Mouse (Mus musculus): ENCODE results near the gene Gm45521. TPM values are rescaled to one million over a fixed set of nuclear protein-coding genes. Genes with fewer than 3 reads are reported as not detected.

The Gm45521 gene
- total RNA-seq, 2 experiments from 2014 or later, result not detected

DNA sequence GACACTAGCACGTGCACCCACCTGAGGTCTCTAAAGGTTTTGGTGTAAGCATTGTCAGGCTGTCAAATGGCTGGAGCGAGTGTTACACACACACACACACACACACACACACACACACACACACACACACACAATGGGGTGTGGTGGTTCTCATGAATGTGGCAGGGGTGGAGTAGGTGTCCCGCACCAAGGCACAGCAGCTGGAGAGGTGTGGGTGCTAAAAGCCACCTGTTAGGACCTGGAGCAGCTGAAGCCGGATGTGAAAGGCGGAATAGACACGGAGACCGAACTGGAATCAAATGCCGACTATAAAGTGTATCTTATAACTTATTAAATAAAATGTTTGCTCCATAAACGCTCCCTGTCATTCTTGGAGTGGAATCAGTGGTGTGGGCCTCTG lies 5.9 kb upstream of the Gm45521 start:
- intact Hi-C loops (cut with DNase I), result no loop called here

DNA sequence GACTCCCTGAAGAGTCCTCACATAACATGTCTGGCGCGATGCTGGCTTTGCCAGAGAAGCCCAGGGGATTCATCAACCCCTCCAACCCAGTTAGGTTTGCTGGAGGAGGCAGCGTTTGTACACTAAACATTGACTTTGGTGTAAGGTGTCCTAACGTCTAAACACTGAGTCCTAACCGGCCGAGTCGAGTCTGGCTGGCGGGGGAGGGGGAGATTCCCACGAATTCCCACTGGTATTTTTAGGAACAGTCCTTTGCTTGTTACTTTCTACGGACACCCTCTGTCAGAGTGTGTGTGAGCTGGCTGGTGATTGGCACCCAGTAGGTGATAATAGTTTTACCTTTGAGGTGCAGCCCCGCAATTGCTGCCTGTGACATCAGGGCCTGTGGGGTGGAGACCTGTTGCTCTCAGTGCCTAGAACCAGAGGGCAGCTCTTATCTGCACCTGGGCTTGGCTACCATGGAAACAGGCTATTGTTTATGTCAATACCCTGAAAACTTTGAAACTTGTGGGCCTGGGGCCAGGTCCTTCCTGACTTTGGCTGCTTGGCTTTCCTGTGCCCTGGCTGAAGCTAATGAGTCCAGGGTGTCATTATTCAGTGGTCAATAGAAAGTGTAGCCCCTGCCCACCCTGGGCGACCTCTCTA lies 4.4 kb upstream of the Gm45521 start:
- peak in 1 of 2 experiments; percentile 29 for DNase-seq
- intact Hi-C loops (cut with DNase I), result no loop called here

More for the DNA sequence above, 5.9 kb upstream of the Gm45521 start:
- no peak for DNase-seq

DNA sequence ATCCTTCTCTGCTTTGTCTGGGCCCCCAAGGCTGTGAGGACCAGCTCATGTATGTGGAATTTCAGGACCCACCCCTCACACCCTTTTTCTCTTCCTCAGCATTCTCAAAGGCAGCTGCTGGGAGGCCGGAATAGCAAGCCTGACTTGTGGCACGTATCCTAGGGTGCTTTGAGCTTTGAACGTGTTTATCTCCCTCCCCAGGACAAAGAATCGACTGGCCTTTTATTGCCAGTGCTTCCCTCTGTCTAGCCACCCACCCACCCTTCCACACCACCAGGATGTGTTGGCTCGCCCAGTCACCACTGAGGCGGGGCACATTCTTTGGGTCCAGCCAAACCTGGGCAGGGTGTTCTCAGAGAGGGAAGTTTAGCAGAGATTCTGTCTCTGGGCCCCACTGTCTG lies 3.0 kb upstream of the Gm45521 start:
- no peak for DNase-seq
- intact Hi-C loops (cut with DNase I), result no loop called here

DNA sequence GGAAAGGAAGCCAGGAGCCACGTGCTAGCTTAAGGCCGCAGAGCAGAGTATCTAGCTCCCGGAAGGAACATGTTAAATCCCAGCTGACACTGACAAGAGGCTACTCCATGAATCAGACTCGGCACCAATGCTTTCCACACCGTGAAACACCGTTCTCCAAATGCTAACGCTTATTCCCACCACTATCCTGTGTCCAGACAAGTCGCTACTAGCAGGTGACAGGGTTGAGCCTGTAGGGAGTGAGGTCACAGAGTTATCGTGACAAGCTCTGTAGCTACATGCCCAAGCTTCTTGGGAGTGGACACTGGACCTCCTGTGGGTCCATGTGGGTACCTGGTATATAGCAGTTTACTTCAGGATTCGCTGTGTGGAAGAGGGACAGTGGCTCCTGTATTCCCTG lies 661 bp upstream of the Gm45521 start:
- intact Hi-C loops (cut with DNase I), result no loop called here
- DNase-seq, result no peak

DNA sequence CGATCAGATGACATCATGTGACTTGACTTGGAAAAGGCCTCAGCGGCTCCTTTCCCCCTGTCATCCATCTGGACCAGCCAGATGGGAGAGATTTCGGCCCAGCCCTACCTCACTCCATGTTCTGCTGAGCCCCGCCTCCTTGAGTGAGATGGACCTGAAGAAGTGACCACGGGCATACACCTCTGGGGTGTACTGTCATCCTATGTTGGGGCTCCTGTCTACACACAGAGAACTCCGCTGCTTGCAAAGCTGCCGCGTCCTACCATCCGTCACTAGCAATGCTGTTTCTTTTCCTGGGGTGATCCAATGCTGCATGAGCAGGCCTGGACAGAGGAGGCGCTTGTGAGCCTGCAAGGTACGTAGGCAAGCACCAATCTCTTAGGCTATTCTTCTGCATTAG lies 3.5 kb downstream of the Gm45521 start:
- DNase-seq, result no peak
- intact Hi-C loops (cut with DNase I), result no loop called here

DNA sequence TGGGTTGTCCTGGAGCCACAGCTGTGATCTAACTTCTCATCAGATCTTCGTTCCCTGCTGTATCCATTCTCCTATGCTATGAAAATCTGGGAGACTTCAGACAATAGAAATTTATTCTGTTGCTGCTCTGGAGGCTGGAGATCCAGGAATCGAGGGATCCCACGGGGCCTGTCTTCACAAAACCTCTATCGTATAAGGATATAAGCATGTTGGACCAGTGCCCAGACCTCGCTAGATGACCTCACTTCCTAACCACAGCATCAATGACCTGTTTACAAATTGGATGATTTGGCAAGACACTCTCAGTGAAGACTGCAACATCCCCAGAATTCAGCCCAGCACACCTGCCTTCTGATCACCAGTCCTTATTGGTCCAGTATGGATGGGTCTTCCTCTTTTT lies 4.6 kb downstream of the Gm45521 start:
- DNase-seq, result no peak

DNA sequence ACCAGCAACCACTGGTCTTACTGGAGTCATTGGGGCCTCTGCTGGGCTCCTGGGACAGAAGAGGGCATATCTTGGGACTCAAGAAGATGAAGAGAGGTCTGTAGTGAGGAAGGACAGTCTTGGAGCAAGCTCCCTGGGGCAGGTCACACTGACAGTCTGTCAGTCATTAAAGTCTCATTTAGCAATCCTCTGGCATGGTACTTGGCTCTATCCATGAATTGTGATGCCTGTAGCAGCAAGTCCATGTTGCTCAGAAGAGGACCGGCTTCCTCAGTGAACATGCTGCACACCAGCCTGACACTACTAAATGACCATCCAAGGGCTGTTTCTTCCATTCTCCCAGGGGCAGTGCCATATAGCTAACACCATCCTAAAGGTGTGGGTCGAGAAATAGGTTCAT lies 5.5 kb downstream of the Gm45521 start:
- intact Hi-C loops (cut with DNase I), result no loop called here
- no peak for DNase-seq

More for the DNA sequence above, 4.6 kb downstream of the Gm45521 start:
- intact Hi-C loops (cut with DNase I), result no loop called here

DNA sequence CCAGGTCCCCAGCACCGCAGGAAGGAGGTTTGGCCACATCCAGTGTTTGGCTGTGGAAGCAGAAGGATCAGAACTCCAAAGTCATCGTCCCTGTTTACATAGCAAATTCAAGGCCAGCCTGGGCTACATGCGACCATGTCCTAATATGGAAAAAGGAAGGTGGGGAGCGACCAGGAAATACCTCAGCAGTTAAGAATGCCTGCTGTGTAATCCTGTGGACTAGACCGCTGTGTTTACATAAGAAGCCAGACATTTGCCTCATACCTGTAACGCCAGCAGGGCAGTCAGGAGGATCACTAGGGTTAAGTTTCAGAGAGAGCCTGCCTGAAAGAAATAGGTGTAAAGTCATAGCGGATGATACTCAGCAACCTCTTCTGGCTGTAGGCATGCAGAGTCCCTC lies 6.1 kb downstream of the Gm45521 start:
- intact Hi-C loops (cut with DNase I), result no loop called here
- no peak for DNase-seq

DNA sequence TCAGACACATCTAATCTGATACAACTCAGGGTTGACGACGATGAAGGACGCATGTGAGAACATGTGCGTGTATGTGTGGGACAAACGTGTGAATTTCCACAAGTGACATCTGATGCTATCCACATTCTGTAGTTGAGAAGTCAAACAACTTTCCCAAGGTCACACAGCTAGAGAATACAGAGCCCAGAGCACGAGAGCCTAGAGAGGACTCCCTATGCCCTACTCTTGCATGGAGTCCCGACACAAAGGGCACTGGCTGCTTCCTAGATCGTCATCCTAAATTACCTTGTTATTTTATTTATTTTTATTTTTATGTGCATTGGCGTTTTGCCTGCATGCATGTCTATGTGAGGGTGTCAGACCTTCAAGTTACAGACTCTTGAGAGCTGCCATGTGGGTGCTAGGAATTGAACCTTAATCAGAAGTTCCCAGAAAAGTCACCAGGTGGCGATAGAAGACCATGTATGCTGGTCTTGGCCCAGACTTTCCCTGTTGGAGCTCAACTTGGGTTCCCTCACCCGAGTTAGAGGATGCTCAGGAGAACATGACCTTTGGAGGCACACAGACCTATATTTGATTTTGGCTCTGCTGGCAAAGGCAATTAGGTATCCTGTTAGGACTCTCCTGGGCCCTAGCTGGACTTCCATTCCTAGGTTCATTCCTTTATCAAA lies 7.3 kb downstream of the Gm45521 start:
- peak in 1 of 2 experiments; percentile 28 for DNase-seq
- intact Hi-C loops (cut with DNase I), result loop anchor here (2.0 kb wide), 1 partner anchor 32 kb away; no protein-coding TSS in a partner anchor

DNA sequence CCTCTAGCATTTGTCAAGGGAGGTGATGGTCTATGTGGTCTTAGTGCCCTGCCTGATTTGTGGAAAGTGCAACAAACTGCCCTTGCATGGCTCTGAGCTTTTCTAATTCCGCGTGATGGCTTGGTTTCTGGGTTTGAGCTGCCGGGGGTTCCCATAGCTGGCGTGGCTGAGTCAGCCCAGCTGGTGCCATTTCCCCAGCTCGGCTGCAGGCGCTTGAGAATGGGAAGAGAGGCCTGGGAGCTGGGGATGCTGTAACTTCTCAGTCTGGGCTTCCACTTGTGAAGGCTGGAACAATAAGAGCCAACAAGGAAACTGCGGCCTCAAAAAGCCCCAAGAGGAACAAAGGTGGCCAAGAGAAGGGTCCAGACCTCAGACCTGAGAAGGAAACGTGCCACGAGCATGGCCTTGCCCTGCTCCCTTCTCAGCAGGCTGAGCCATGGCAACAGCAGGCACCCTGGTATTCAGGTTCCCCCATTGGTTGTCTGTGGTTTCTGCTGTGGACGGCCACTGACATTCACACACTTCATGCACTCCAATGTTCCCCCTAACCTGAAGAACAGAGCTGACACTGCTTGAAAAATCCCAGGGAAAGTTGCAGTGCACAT lies 14.9 kb downstream of the Gm45521 start:
- no peak for DNase-seq
- intact Hi-C loops (cut with DNase I), result no loop called here

DNA sequence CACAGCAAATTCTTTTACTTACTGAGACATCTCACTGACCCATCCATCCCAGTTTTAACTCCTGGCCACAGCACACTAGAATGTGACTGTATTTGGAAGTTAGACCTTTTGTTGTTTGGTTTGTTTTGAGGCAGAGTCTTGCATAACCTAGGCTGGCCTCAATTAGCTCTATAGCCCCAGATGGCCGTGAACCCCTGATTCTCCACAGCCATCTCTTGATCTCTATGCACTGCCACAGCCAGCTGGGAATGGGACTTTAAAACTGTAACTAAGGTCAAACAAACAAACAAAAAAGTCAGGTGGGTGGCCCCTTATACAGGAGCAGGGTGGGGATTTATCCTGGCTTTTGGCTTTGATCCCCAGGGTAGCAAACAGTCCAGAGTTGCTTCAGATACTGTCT lies 17.6 kb downstream of the Gm45521 start:
- intact Hi-C loops (cut with DNase I), result no loop called here
- no peak for DNase-seq

DNA sequence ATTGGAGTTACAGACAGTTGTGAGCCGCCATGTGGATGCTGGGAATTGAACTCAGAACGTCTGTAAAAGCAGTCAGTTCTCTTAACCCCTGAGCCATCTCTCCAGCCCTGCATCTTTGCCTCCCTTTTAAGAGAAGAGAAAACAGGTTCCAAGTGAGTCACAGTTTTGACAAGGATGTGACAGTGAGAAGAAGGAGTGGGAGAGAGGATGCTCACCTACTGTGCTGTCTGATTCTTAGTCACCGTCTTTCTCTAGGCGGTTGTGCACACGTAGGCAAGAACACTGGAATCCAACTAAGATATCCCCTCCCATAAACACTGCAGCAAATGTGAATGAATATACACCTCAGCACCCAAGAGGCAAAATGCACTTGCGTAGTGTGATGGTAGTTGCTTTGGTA lies 18.1 kb downstream of the Gm45521 start:
- no peak for DNase-seq
- intact Hi-C loops (cut with DNase I), result no loop called here

DNA sequence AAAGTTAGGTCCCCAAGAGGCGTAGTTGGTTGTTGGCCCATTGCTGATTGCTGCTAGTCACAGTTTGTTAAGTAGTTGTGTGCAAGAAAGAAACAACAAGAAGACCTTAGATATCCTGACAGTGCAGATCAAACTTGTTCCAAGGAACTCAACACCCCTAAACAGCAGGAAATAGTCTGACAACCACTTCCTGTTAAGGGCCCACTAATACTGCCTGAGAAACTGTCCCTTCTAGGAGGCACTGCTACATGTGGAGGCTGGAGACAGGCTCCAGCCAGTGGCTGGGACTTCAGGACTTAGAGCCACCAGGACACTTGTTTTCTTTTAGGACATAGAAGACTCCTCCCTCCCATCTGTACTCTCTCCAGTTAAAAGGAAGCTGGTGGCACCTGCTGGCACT lies 20.4 kb downstream of the Gm45521 start:
- intact Hi-C loops (cut with DNase I), result no loop called here
- no peak for DNase-seq

DNA sequence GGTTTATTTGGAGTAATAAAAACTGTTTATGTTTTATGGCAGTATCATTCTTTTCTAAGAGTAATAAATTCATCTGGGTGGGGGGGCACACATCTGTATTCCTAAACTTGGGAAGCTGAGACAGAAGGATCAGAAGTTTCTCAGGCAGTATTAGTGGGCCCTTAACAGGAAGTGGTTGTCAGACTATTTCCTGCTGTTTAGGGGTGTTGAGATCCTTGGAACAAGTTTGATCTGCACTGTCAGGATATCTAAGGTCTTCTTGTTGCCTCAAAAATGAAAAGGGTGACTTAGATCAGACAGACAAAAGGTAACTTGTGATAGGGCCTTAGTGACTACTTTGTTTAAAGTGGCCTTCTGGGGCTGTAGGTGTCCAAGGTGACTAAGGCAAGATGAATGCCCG lies 21.1 kb downstream of the Gm45521 start:
- intact Hi-C loops (cut with DNase I), result no loop called here

DNA sequence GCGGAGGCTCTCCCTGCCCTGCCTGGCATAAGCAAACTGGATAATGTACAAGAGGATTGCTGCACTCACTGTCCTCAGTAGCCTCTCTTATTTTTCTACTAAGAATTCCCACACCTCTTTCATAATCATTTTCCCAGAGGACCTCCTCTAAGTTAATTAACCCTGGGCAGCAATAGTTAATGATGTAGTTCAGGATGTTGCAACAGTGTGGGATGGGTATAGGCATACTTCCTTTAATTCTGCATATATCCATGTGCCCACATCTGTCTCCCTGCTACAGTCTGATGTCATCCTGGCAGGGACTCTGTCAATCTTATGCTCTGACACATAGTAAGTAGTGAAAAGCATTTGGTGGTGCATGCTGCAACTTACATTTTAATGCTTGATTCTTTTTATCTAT lies 24.1 kb downstream of the Gm45521 start:
- no peak for DNase-seq
- intact Hi-C loops (cut with DNase I), result no loop called here

More for the DNA sequence above, 21.1 kb downstream of the Gm45521 start:
- no peak for DNase-seq

DNA sequence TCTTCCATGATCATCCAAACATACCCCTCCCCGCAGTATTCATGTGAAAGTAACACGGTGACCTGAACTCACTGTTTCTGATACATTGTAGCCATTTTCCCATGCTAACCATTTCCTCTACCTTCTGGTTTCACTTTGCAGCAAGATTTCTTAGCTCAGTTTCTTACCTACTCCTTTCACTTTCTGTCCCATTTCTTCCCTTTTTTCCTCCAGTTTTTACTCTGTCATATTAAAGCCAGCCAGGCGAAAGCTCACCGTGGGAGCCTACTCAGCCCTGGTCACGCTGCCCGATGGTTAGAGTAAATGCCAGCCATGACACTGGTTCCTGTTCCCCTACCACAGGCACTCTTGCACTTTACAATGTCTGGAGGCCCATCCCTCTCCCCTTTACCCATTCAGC lies 29.8 kb downstream of the Gm45521 start:
- intact Hi-C loops (cut with DNase I), result no loop called here

DNA sequence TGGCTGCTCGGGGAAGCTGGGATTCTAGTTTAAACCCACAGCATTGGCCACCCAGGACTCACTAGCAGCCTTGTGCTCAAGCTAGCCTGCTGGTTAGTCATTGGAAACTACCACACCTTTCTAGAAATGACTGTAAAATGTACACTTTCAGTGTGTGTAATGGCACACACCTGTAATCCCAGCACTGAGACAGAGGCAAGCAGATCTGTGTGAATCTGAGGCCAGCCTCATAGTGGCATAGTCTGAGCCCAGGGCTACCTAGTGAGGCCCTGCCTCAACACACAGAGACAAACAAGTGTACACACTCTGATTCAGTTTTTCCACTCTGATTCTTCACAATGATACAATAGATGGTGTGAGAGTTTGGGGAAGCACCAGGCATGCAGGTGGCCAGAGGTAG lies 32.3 kb downstream of the Gm45521 start:
- DNase-seq, result no peak
- intact Hi-C loops (cut with DNase I), result no loop called here

More for the DNA sequence above, 29.8 kb downstream of the Gm45521 start:
- no peak for DNase-seq

DNA sequence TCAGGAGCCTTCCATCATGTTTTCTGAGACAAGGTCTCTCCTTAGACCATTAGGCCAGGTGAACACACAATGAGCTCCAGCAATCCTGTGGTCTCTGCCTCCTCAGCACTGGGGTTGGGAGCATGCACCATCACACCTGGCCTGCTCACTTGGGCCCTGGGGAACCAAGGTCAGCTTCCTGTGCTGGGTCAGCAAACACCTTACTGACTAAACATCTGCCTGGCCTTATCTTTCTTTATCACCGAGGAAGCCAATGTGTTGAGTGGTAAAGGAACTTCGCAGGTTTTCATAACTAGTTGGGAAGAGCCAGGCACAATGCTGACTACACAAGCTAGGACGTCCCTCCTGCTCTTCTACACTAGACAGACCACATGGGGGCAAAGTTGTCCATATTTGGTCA lies 32.9 kb downstream of the Gm45521 start:
- DNase-seq, result no peak
- intact Hi-C loops (cut with DNase I), result loop anchor here (10.0 kb wide), 1 partner anchor 55 kb away; no protein-coding TSS in a partner anchor

DNA sequence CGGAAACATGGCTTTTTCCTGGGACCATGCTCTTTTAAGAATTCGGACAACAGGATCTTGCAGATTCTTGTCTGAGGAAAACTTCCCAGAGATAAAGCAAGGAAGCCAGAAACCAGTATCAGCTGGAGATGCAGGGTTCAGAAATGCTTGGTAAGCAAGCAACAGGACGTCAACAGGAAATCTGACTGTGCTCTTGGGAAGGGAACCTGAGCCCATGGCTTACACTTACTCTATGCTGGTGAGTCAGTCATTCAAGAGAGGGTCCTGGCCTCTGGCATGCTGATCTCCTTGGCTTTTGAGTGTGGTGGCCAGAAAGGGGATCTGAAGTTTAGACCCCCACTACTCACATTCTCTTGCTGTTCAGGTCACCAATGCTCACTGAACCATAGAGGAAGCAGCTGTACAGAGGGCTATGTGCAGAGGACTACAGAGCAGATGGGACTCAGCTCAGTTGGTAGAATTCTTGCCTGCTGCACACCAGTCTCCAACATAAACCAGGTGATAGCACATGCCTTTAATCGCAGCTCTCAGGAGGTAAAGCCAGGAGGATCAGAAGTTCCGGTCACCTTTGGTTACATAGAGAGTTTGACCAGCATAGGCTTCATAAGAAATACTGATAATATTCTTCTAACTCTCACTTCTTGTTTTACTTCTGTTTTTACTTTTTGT lies 34.2 kb downstream of the Gm45521 start:
- intact Hi-C loops (cut with DNase I), result loop anchor here (10.0 kb wide), 1 partner anchor 54 kb away; no protein-coding TSS in a partner anchor
- no peak for DNase-seq

DNA sequence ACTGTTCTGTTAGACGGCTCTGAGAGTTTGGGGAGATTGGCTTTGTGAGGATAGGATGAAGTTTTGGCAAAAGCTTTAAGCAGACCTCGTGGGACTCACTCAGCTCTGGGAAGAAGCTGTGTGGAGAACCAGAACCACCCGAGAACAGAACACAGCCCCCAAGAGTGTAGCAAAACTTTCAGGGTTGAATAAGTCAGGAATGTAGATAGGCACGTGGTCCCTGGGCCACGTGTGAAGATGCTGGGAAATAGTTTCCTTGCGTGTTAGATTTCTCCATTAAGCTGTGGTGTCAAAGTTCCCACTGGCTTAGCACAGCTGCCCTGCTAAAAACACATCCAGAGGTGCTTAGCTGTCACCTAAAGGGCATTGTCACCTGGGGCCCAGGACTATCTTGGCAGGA lies 35.1 kb downstream of the Gm45521 start:
- intact Hi-C loops (cut with DNase I), result loop anchor here (10.0 kb wide), 1 partner anchor 53 kb away; no protein-coding TSS in a partner anchor
- DNase-seq, result no peak

DNA sequence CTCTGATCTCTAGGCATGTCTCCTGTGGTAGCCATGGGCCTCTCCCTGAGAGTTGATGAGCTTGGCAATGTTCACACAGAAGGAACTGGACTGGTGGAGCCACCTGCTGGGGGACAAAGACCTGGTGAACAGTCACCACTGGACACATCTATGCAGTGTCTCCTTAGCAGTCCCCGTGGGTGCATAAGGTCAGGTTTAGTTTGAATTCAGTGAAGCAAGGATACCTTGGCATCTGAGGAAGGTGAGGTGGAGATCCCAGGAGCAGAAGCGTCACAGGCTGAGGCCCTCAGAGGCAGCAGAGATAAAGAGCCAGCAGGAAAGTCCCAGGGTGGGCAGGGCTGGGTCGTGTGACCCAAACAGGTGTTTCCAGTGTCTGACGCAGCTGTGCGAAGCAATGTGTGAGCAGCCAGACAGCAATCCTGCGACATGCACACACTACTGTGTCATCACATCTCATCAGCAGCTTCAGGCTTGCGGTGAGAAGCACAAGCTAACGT lies 37.2 kb downstream of the Gm45521 start, which contains the start of gene Dnase1l3:
Dnase1l3 (minus strand) TSS at position 303 of the 497 bp plus-strand sequence.
- DNase-seq, result peak in 1 of 2 experiments; percentile 18
- intact Hi-C loops (cut with DNase I), result loop anchor here (10.0 kb wide), 1 partner anchor 50 kb away; no protein-coding TSS in a partner anchor

Data from gastrocnemius, postnatal 36 days (tissue).